In genomic region chr2:168980859-168981258, GRCm38 (mm10) we compare ENCODE assay signal across 7 mouse cellular contexts. TPM values are rescaled to one million over a fixed set of nuclear protein-coding genes. Genes with fewer than 3 reads are reported as not detected.
DNase-seq lines count a peak whose midpoint lies in the region; ATAC-seq lines count a peak whose summit lies in the region.

No protein-coding gene starts in this region.

- peak; percentile 80 for ATAC-seq in forebrain, embryonic 12.5 days (ENCODE audit: low FRiP score)

- H3K36me3 ChIP-seq in forebrain, embryonic 12.5 days (replicated peaks), result no peaks in the 10 kb centered on the region
- H3K36me3 ChIP-seq in megakaryocyte, embryonic 14.5 days (replicated peaks; ENCODE audit: low read length), result no peaks in the 10 kb centered on the region

- peak; percentile 31 to 39 for DNase-seq in B cell, adult 2 months
- DNase-seq in ES-CJ7 (ENCODE audit: low read depth, low spot score), result peak; percentile 100
- peak; percentile 33 to 39 for DNase-seq in heart, postnatal 36 days
- peak; percentile 60 to 65 for DNase-seq in left cerebral cortex, postnatal 14 days (ENCODE audit: low spot score in 2 of 2)
- DNase-seq in skeletal muscle tissue, adult 2 months (ENCODE audit: low read depth, low spot score), result peak; percentile 19

- H3K27ac ChIP-seq in forebrain, embryonic 12.5 days, result no peak overlapping the region

- H3K4me3 ChIP-seq in forebrain, embryonic 12.5 days (replicated peaks), result no peak overlapping the region; the same call in 1 of the 2 replicates
- H3K4me3 ChIP-seq in megakaryocyte, embryonic 14.5 days (replicated peaks), result peak overlapping the region; percentile 64

- no peaks in the 10 kb centered on the region for H3K27me3 ChIP-seq in forebrain, embryonic 12.5 days
- no peaks in the 10 kb centered on the region for H3K27me3 ChIP-seq in megakaryocyte, embryonic 14.5 days (replicated peaks)

- no peak overlapping the region for H3K9ac ChIP-seq in forebrain, embryonic 12.5 days

- intact Hi-C loops in heart, postnatal 36 days (cut with DNase I), result no loop called here
- intact Hi-C loops in left cerebral cortex, postnatal 14 days (cut with DNase I), result no loop called here

- 50% methylated on average over 6 of the region's 6 CpGs for WGBS in forebrain, embryonic 12.5 days

- no peaks in the 10 kb centered on the region for H3K9me3 ChIP-seq in forebrain, embryonic 12.5 days
- peaks cover 45% of the 10 kb centered on the region for H3K9me3 ChIP-seq in megakaryocyte, embryonic 14.5 days

- H3K4me2 ChIP-seq in forebrain, embryonic 12.5 days, result no peak overlapping the region; the same call in 1 of the 2 replicates

- H3K4me1 ChIP-seq in forebrain, embryonic 12.5 days, result 0 out of 2 replicates have a peak, but pooled peaks cover 4% of the 10 kb centered on the region
- no peaks in the 10 kb centered on the region for H3K4me1 ChIP-seq in megakaryocyte, embryonic 14.5 days

RNA-seq across cellular contexts. Expression of gene Zfp64, which starts 25.5 kb away (rescaled TPM):
- 35.5 and 38.0 TPM in 2 replicates for polyA plus RNA-seq in forebrain, embryonic 12.5 days (2016; fragmentation: Nextera tagmentation; extraction: Ambion mirVana)
- 1 to 10 TPM; 6.9 to 8.4 TPM for total RNA-seq in heart, postnatal 36 days (2021)
- total RNA-seq in left cerebral cortex, postnatal 14 days (2021), result 10 to 100 TPM; 16.8 to 18.1 TPM
- 32.8 and 46.8 TPM in 2 replicates for polyA plus RNA-seq in megakaryocyte, embryonic 14.5 days (2012; ENCODE audit: insufficient read depth, low replicate concordance)

Comparison
In these comparisons a context has a peak if more than half of its experiments do, and no peak if none do; other contexts are left out.
1. DNase-seq: peak in every context shown above with its lines; median percentile 100 in ES-CJ7; 62 in left cerebral cortex, postnatal 14 days; 36 in heart, postnatal 36 days; 35 in B cell, adult 2 months; 19 in skeletal muscle tissue, adult 2 months.